In the genomic region with DNA sequence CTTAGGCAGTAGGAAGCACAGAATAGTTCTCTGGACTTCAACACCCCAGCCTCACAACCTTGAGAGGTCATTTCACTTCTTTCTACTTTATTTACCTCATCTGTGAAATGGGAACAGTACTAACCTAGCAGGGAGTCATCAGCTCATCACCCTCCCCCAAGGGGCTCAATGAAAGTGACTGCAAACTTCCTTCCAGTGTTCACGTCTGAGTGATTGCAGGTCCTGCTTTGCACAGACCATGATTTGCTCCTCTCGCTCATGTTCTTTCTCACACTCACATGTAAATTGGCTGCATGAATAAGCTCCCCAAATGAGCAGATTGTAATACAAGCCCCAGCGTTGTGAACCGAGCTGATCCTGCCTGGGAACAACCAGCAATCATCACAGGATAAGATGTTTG, we compare ENCODE assay signal across 17 mouse cellular contexts.
"Had no signal": no experiment of that assay in that cellular context is flagged by ENCODE, and none has a peak within 500 bp of the region (broad histone marks: within the 10 kb centered on the region; RNA-seq: fewer than 3 reads in every experiment).

No protein-coding gene starts in this region.

- H3K27me3 ChIP-seq: midbrain, embryonic 12.5 days; neural tube, embryonic 13.5 days; neural tube, embryonic 15.5 days had no signal

- DNase-seq: lung, adult 18-20 months; lung, embryonic 14.5 days; lung, postnatal 10 days; lung, postnatal 4 days; midbrain, embryonic 14.5 days; retina, postnatal 1 day; right cerebral cortex, adult 18-20 months; right cerebral cortex, postnatal 14 days; thymus, postnatal 14 days; thymus, postnatal 36 days had no signal

- H3K36me3 ChIP-seq: midbrain, embryonic 10.5 days; midbrain, embryonic 12.5 days; neural tube, embryonic 13.5 days; neural tube, embryonic 15.5 days had no signal

- H3K27ac ChIP-seq: liver, embryonic 14.5 days; midbrain, embryonic 10.5 days; midbrain, embryonic 12.5 days; neural tube, embryonic 13.5 days; neural tube, embryonic 15.5 days had no signal

- H3K4me3 ChIP-seq: midbrain, embryonic 10.5 days; midbrain, embryonic 12.5 days; myocyte; neural tube, embryonic 13.5 days; neural tube, embryonic 15.5 days had no signal

- H3K4me1 ChIP-seq: neural tube, embryonic 13.5 days; neural tube, embryonic 15.5 days had no signal

- H3K9ac ChIP-seq: liver, embryonic 14.5 days; lung, embryonic 14.5 days; midbrain, embryonic 12.5 days; neural tube, embryonic 13.5 days; neural tube, embryonic 15.5 days had no signal

- H3K9me3 ChIP-seq: midbrain, embryonic 10.5 days; midbrain, embryonic 12.5 days; neural tube, embryonic 13.5 days; neural tube, embryonic 15.5 days had no signal

- ATAC-seq: midbrain, embryonic 16.5 days had no signal

- H3K4me2 ChIP-seq: lung, embryonic 14.5 days; midbrain, embryonic 12.5 days; neural tube, embryonic 13.5 days; neural tube, embryonic 15.5 days had no signal
